Mouse (Mus musculus): ENCODE data around the gene Swt1. TPM values are rescaled to one million over a fixed set of nuclear protein-coding genes. Genes with fewer than 3 reads are reported as not detected.

Gene Swt1
- polyA plus RNA-seq, 1 experiment from 2014 or later = 23.6 TPM

Small RNAs within 50 kb of the gene (microRNA-seq; reads per million reads assigned to microRNA genes)
- 3.0 reads per million, percentile 13 among the genes with 10 or more reads in this experiment for gene Mir7682

Other genes starting within 250 kb of the Swt1 start
- 0.52 and 0.75 TPM in 2 replicates for gene Gm47985, start 245.9 kb downstream of the Swt1 start, polyA plus RNA-seq (2014; fragmentation: Nextera tagmentation; extraction: Ambion mirVana)
- 0.18 and 0.42 TPM in 2 replicates for gene Gm8947, start 236.1 kb downstream of the Swt1 start, polyA plus RNA-seq (2014; fragmentation: Nextera tagmentation; extraction: Ambion mirVana)
- gene Gm47995, start 230.0 kb downstream of the Swt1 start, polyA plus RNA-seq (2014; fragmentation: Nextera tagmentation; extraction: Ambion mirVana) = 0.36 TPM in 1 of 2 replicates, not detected in the other
- 0.38 TPM in 1 of 2 replicates, not detected in the other for gene 3110040M04Rik, start 224.3 kb downstream of the Swt1 start, polyA plus RNA-seq (2014; fragmentation: Nextera tagmentation; extraction: Ambion mirVana)
- not detected in 2 replicates for gene Gm47996, start 218.3 kb downstream of the Swt1 start, polyA plus RNA-seq (2014; fragmentation: Nextera tagmentation; extraction: Ambion mirVana)
- 434 and 473 TPM in 2 replicates for gene Ivns1abp, start 84.0 kb downstream of the Swt1 start, polyA plus RNA-seq (2014; fragmentation: Nextera tagmentation; extraction: Ambion mirVana)
- gene Trmt1l, start 87 bp upstream of the Swt1 start, polyA plus RNA-seq (2014; fragmentation: Nextera tagmentation; extraction: Ambion mirVana) = 54.3 and 56.7 TPM in 2 replicates
- 149 and 161 TPM in 2 replicates for gene Rnf2, start 72.5 kb upstream of the Swt1 start, polyA plus RNA-seq (2014; fragmentation: Nextera tagmentation; extraction: Ambion mirVana)
- gene Fam129a, start 142.7 kb upstream of the Swt1 start, polyA plus RNA-seq (2014; fragmentation: Nextera tagmentation; extraction: Ambion mirVana) = 0.51 and 0.55 TPM in 2 replicates

Data from midbrain, embryonic 11.5 days (tissue).